Mouse (Mus musculus): ENCODE data around the gene Rabggtb. TPM values are rescaled to one million over a fixed set of nuclear protein-coding genes. Genes with fewer than 3 reads are reported as not detected.

The Rabggtb gene
- total RNA-seq (2017) = 138 and 151 TPM in 2 replicates

- peak; percentile 90 to 93 for ATAC-seq (replicated peaks in 1 of 2; ENCODE audit: insufficient read depth in 1 of 2, low FRiP score in 2 of 2, low TSS enrichment in 1 of 2, low read depth in 1 of 2, poor library complexity in 2 of 2, severe bottlenecking in 2 of 2)
Observed at GRCm38 (mm10) chr3:153912546-153913509, at the start of gene Rabggtb. Gene Rabggtb, minus strand, starts transcription at chr3:153913009.

- ATAC-seq (replicated peaks in 1 of 2; ENCODE audit: insufficient read depth in 1 of 2, low FRiP score in 2 of 2, low TSS enrichment in 1 of 2, low read depth in 1 of 2, poor library complexity in 2 of 2, severe bottlenecking in 2 of 2) = peak in 1 of 2 experiments; percentile 75; a peak in 1 of 4 replicates
Observed at GRCm38 (mm10) chr3:153961632-153962389, 49.0 kb upstream of the Rabggtb start.

- ATAC-seq (replicated peaks in 1 of 2; ENCODE audit: insufficient read depth in 1 of 2, low FRiP score in 2 of 2, low TSS enrichment in 1 of 2, low read depth in 1 of 2, poor library complexity in 2 of 2, severe bottlenecking in 2 of 2) = no peak
Observed at GRCm38 (mm10) chr3:153960884-153961283, 48.1 kb upstream of the Rabggtb start.

- no peak for ATAC-seq (replicated peaks in 1 of 2; ENCODE audit: insufficient read depth in 1 of 2, low FRiP score in 2 of 2, low TSS enrichment in 1 of 2, low read depth in 1 of 2, poor library complexity in 2 of 2, severe bottlenecking in 2 of 2)
Observed at GRCm38 (mm10) chr3:153959731-153960207, 47.0 kb upstream of the Rabggtb start.

- ATAC-seq (replicated peaks in 1 of 2; ENCODE audit: insufficient read depth in 1 of 2, low FRiP score in 2 of 2, low TSS enrichment in 1 of 2, low read depth in 1 of 2, poor library complexity in 2 of 2, severe bottlenecking in 2 of 2) = peak in 1 of 2 experiments; percentile 39; a peak in 1 of 4 replicates
Observed at GRCm38 (mm10) chr3:153959035-153959730, 46.4 kb upstream of the Rabggtb start.

GRCm38 (mm10) chr3:153957916-153958315 lies 45.1 kb upstream of the Rabggtb start:
- ATAC-seq (replicated peaks in 1 of 2; ENCODE audit: insufficient read depth in 1 of 2, low FRiP score in 2 of 2, low TSS enrichment in 1 of 2, low read depth in 1 of 2, poor library complexity in 2 of 2, severe bottlenecking in 2 of 2) = no peak

- ATAC-seq (replicated peaks in 1 of 2; ENCODE audit: insufficient read depth in 1 of 2, low FRiP score in 2 of 2, low TSS enrichment in 1 of 2, low read depth in 1 of 2, poor library complexity in 2 of 2, severe bottlenecking in 2 of 2) = no peak
Observed at GRCm38 (mm10) chr3:153948176-153948575, 35.4 kb upstream of the Rabggtb start.

- no peak for ATAC-seq (replicated peaks in 1 of 2; ENCODE audit: insufficient read depth in 1 of 2, low FRiP score in 2 of 2, low TSS enrichment in 1 of 2, low read depth in 1 of 2, poor library complexity in 2 of 2, severe bottlenecking in 2 of 2)
Observed at GRCm38 (mm10) chr3:153947271-153947670, 34.5 kb upstream of the Rabggtb start.

- peak; percentile 93 to 97 for ATAC-seq (replicated peaks in 1 of 2; ENCODE audit: insufficient read depth in 1 of 2, low FRiP score in 2 of 2, low TSS enrichment in 1 of 2, low read depth in 1 of 2, poor library complexity in 2 of 2, severe bottlenecking in 2 of 2)
Observed at GRCm38 (mm10) chr3:153944335-153944990, 31.7 kb upstream of the Rabggtb start, which contains the start of gene Acadm. Gene Acadm, minus strand, starts transcription at chr3:153944632.

GRCm38 (mm10) chr3:153943901-153944334 lies 31.1 kb upstream of the Rabggtb start:
- ATAC-seq (replicated peaks in 1 of 2; ENCODE audit: insufficient read depth in 1 of 2, low FRiP score in 2 of 2, low TSS enrichment in 1 of 2, low read depth in 1 of 2, poor library complexity in 2 of 2, severe bottlenecking in 2 of 2) = peak; percentile 50 to 65

GRCm38 (mm10) chr3:153943003-153943640 lies 30.3 kb upstream of the Rabggtb start:
- ATAC-seq (replicated peaks in 1 of 2; ENCODE audit: insufficient read depth in 1 of 2, low FRiP score in 2 of 2, low TSS enrichment in 1 of 2, low read depth in 1 of 2, poor library complexity in 2 of 2, severe bottlenecking in 2 of 2) = no peak

GRCm38 (mm10) chr3:153941613-153942012 lies 28.8 kb upstream of the Rabggtb start:
- no peak for ATAC-seq (replicated peaks in 1 of 2; ENCODE audit: insufficient read depth in 1 of 2, low FRiP score in 2 of 2, low TSS enrichment in 1 of 2, low read depth in 1 of 2, poor library complexity in 2 of 2, severe bottlenecking in 2 of 2)

- no peak for ATAC-seq (replicated peaks in 1 of 2; ENCODE audit: insufficient read depth in 1 of 2, low FRiP score in 2 of 2, low TSS enrichment in 1 of 2, low read depth in 1 of 2, poor library complexity in 2 of 2, severe bottlenecking in 2 of 2)
Observed at GRCm38 (mm10) chr3:153940486-153940885, 27.7 kb upstream of the Rabggtb start.

GRCm38 (mm10) chr3:153940021-153940420 lies 27.2 kb upstream of the Rabggtb start:
- ATAC-seq (replicated peaks in 1 of 2; ENCODE audit: insufficient read depth in 1 of 2, low FRiP score in 2 of 2, low TSS enrichment in 1 of 2, low read depth in 1 of 2, poor library complexity in 2 of 2, severe bottlenecking in 2 of 2) = no peak

- ATAC-seq (replicated peaks in 1 of 2; ENCODE audit: insufficient read depth in 1 of 2, low FRiP score in 2 of 2, low TSS enrichment in 1 of 2, low read depth in 1 of 2, poor library complexity in 2 of 2, severe bottlenecking in 2 of 2) = no peak
Observed at GRCm38 (mm10) chr3:153937116-153937810, 24.5 kb upstream of the Rabggtb start.

GRCm38 (mm10) chr3:153935878-153936277 lies 23.1 kb upstream of the Rabggtb start:
- ATAC-seq (replicated peaks in 1 of 2; ENCODE audit: insufficient read depth in 1 of 2, low FRiP score in 2 of 2, low TSS enrichment in 1 of 2, low read depth in 1 of 2, poor library complexity in 2 of 2, severe bottlenecking in 2 of 2) = no peak

Measured in hematopoietic stem cell, adult 5-6 weeks (primary cell).